Mouse (Mus musculus) ES-Bruce4 (cell line): ENCODE data around the gene Tiam1.

ENCODE experiments used
- CTCF ChIP-seq: IDR thresholded peaks from one replicate; pipeline ENCODE4 v1.8.1; 2011; ENCODE audit warnings: low read depth, low read length
- EP300 ChIP-seq: IDR thresholded peaks from 2 replicates; pipeline ENCODE4 v1.6.1; 2011; ENCODE audit warnings: low read depth, low read length; ENCODE audit not compliant: insufficient read depth
- POLR2A ChIP-seq: IDR thresholded peaks from one replicate; pipeline ENCODE4 v1.8.1; 2011; ENCODE audit warnings: low read length; ENCODE audit not compliant: insufficient read depth

- TF ChIP-seq EP300, result no peak
- peak; percentile 51 for TF ChIP-seq CTCF
- no peak for TF ChIP-seq POLR2A
Observed at GRCm38 (mm10) chr16:90135580-90135979, 8.0 kb downstream of the Tiam1 start.
